Mouse (Mus musculus) embryonic facial prominence, embryonic 11.5 days (tissue): ENCODE measurements around the gene Cabin1. TPM values are rescaled to one million over a fixed set of nuclear protein-coding genes. Genes with fewer than 3 reads are reported as not detected.

Source experiments
- ATAC-seq: fragments of 200-750 bp; cut with Nextera tagmentation; replicated peaks from 2 replicates; pipeline ENCODE4 v1.8.0; 2017; ENCODE audit warnings: low read depth; ENCODE audit not compliant: insufficient number of reproducible peaks, low FRiP score, low TSS enrichment
- DNase-seq: peaks from one replicate; pipeline ENCODE4 v3.0.0-alpha.2; 2015; ENCODE audit warnings: low spot score
- H3K27ac ChIP-seq: fragments of 300-500 bp; sonication (generic); replicated peaks from 2 replicates; pipeline ENCODE4 v1.5.1; 2014; ENCODE audit warnings: mild to moderate bottlenecking, low read depth, low read length, control low read depth
- H3K27me3 ChIP-seq: fragments of 300-500 bp; sonication (generic); 2 replicates; pipeline ENCODE4 v1.6.1; 2014; ENCODE audit warnings: mild to moderate bottlenecking, low read length, moderate library complexity, mixed read lengths; ENCODE audit not compliant: control insufficient read depth, insufficient read depth
- H3K36me3 ChIP-seq: fragments of 300-500 bp; sonication (generic); replicated peaks from 2 replicates; pipeline ENCODE4 v1.6.1; 2014; ENCODE audit warnings: low read depth, mild to moderate bottlenecking, low read length, moderate library complexity, mixed read lengths; ENCODE audit not compliant: control insufficient read depth, insufficient read depth
- H3K4me1 ChIP-seq: fragments of 300-500 bp; sonication (generic); 2 replicates; pipeline ENCODE4 v1.6.1; 2014; ENCODE audit warnings: low read length, mixed read lengths; ENCODE audit not compliant: control insufficient read depth, insufficient read depth
- H3K4me2 ChIP-seq: fragments of 300-500 bp; sonication (generic); 2 replicates; pipeline ENCODE4 v1.6.1; 2014; ENCODE audit warnings: low read depth, mild to moderate bottlenecking, control low read depth, low read length, moderate library complexity
- H3K4me3 ChIP-seq: fragments of 300-500 bp; sonication (generic); 2 replicates; pipeline ENCODE4 v1.5.1; 2014; ENCODE audit warnings: low read depth, low read length, control low read depth
- H3K9ac ChIP-seq: fragments of 300-500 bp; sonication (generic); replicated peaks from 2 replicates; pipeline ENCODE4 v1.6.1; 2014; ENCODE audit warnings: mild to moderate bottlenecking, control low read depth, low read length
- H3K9me3 ChIP-seq: fragments of 300-500 bp; sonication (generic); replicated peaks from 2 replicates; pipeline ENCODE4 v1.6.1; 2016; ENCODE audit warnings: mild to moderate bottlenecking, low read length, inconsistent platforms, mixed read lengths; ENCODE audit not compliant: control insufficient read depth
- WGBS: fragments of 180-500 bp; shearing (Covaris S2); extraction: QIAGEN DNeasy Blood & Tissue Kit; methylation state at CpG from one replicate; pipeline ENCODE4 v1.1.7; 2014; 5-methylcytosine and 5-hydroxymethylcytosine counted together
- polyA plus RNA-seq: library from polyadenylated mRNA; unstranded; fragments of >200 nt; fragmentation: Nextera tagmentation; extraction: Ambion mirVana; gene quantifications from 2 replicates; pipeline ENCODE4 v1.2.1, GENCODE M21; 2014

The Cabin1 gene
- polyA plus RNA-seq, 1 experiment from 2014 or later = 21.7 TPM

GRCm38 (mm10) chr10:75620818-75621217 lies 143.3 kb downstream of the Cabin1 start:
- WGBS = 47% methylated on average over 3 of the region's 3 CpGs
- H3K36me3 ChIP-seq = no peaks in the 10 kb centered on the region

GRCm38 (mm10) chr10:75616044-75616443 lies 148.1 kb downstream of the Cabin1 start:
- Histone ChIP-seq H3K9me3 (no peaks in the 10 kb centered on the region), H3K9ac (no peak overlapping the region), H3K27me3 (no peaks in the 10 kb centered on the region), H3K4me2 (no peak overlapping the region), H3K27ac (no peak overlapping the region), H3K4me3 (no peak overlapping the region), H3K36me3 (no peaks in the 10 kb centered on the region), H3K4me1 (no peaks in the 10 kb centered on the region)
- WGBS = 91% methylated on average over 4 of the region's 4 CpGs
- DNase-seq (no peak), ATAC-seq (no peak)

More at GRCm38 (mm10) chr10:75620818-75621217, 143.3 kb downstream of the Cabin1 start:
- Histone ChIP-seq H3K4me2 (no peak overlapping the region), H3K27ac (no peak overlapping the region), H3K4me1 (no peaks in the 10 kb centered on the region), H3K9ac (no peak overlapping the region), H3K4me3 (no peak overlapping the region), H3K27me3 (no peaks in the 10 kb centered on the region), H3K9me3 (no peaks in the 10 kb centered on the region)
- ATAC-seq = no peak
- no peak for DNase-seq

- Histone ChIP-seq H3K9ac (no peak overlapping the region), H3K4me1 (no peaks in the 10 kb centered on the region), H3K36me3 (no peaks in the 10 kb centered on the region), H3K27me3 (no peaks in the 10 kb centered on the region), H3K4me2 (no peak overlapping the region), H3K4me3 (no peak overlapping the region), H3K27ac (no peak overlapping the region), H3K9me3 (no peaks in the 10 kb centered on the region)
- DNase-seq = no peak
- ATAC-seq = no peak
- WGBS = 60% methylated on average over 7 of the region's 7 CpGs
These were observed 153.7 kb downstream of the Cabin1 start for GRCm38 (mm10) chr10:75610486-75610885.

GRCm38 (mm10) chr10:75608975-75609374 lies 155.2 kb downstream of the Cabin1 start:
- Histone ChIP-seq H3K9me3 (no peaks in the 10 kb centered on the region), H3K4me1 (no peaks in the 10 kb centered on the region), H3K4me2 (no peak overlapping the region), H3K4me3 (no peak overlapping the region), H3K27me3 (no peaks in the 10 kb centered on the region), H3K27ac (no peak overlapping the region), H3K9ac (no peak overlapping the region), H3K36me3 (no peaks in the 10 kb centered on the region)
- DNase-seq (no peak), ATAC-seq (no peak)
- 94% methylated on average over 11 of the region's 11 CpGs for WGBS

- H3K4me3 ChIP-seq = no peak overlapping the region
- no peaks in the 10 kb centered on the region for H3K4me1 ChIP-seq
- ATAC-seq (no peak), DNase-seq (no peak)
- H3K27me3 ChIP-seq = no peaks in the 10 kb centered on the region
- H3K27ac ChIP-seq = no peak overlapping the region
- no peak overlapping the region for H3K4me2 ChIP-seq
- WGBS = 85% methylated on average over 4 of the region's 4 CpGs
- no peaks in the 10 kb centered on the region for H3K36me3 ChIP-seq
- no peaks in the 10 kb centered on the region for H3K9me3 ChIP-seq
- H3K9ac ChIP-seq = no peak overlapping the region
These were observed 156.9 kb downstream of the Cabin1 start for GRCm38 (mm10) chr10:75607253-75607652.

GRCm38 (mm10) chr10:75605162-75605846 lies 158.8 kb downstream of the Cabin1 start:
- ATAC-seq (no peak), DNase-seq (no peak)
- H3K27me3 ChIP-seq = no peaks in the 10 kb centered on the region
- no peak overlapping the region for H3K9ac ChIP-seq
- H3K9me3 ChIP-seq = no peaks in the 10 kb centered on the region
- H3K4me1 ChIP-seq = no peaks in the 10 kb centered on the region
- H3K36me3 ChIP-seq = no peaks in the 10 kb centered on the region
- H3K27ac ChIP-seq = no peak overlapping the region
- WGBS = 39% methylated on average over 11 of the region's 11 CpGs
- no peak overlapping the region for H3K4me2 ChIP-seq
- no peak overlapping the region for H3K4me3 ChIP-seq

GRCm38 (mm10) chr10:75600189-75600730 lies 163.9 kb downstream of the Cabin1 start:
- Histone ChIP-seq H3K4me2 (no peak overlapping the region), H3K9ac (no peak overlapping the region), H3K4me1 (no peaks in the 10 kb centered on the region), H3K4me3 (no peak overlapping the region), H3K27me3 (no peaks in the 10 kb centered on the region), H3K36me3 (no peaks in the 10 kb centered on the region), H3K9me3 (no peaks in the 10 kb centered on the region), H3K27ac (no peak overlapping the region)
- ATAC-seq (no peak), DNase-seq (no peak)
- WGBS = 86% methylated on average over 7 of the region's 7 CpGs
